Mouse (Mus musculus) cerebellum, adult 2 months (tissue): ENCODE measurements around the gene Olfr178. TPM values are rescaled to one million over a fixed set of nuclear protein-coding genes. Genes with fewer than 3 reads are reported as not detected.

Experiments
- DNase-seq, 2 experiments: peaks; one replicate each; pipeline ENCODE4 v3.0.0; 2021
- H3K27ac ChIP-seq: fragments of 200-500 bp; 2 replicates; pipeline ENCODE4 v1.5.1; 2012; ENCODE audit warnings: low read length, control low read depth, inconsistent platforms; ENCODE audit not compliant: insufficient read depth
- H3K27me3 ChIP-seq: fragments of 200-500 bp; 2 replicates; pipeline ENCODE4 v1.6.1; 2012; ENCODE audit warnings: inconsistent platforms, mild to moderate bottlenecking, low read length, moderate library complexity; ENCODE audit not compliant: control insufficient read depth, insufficient read depth
- H3K4me1 ChIP-seq: fragments of 200-500 bp; 2 replicates; pipeline ENCODE4 v1.6.1; 2011; ENCODE audit warnings: low read length; ENCODE audit not compliant: control insufficient read depth, insufficient read depth
- H3K4me3 ChIP-seq: fragments of 200-500 bp; replicated peaks from 2 replicates; pipeline ENCODE3; 2011; ENCODE audit warnings: mild to moderate bottlenecking, low read depth, low read length, control low read depth; ENCODE audit not compliant: insufficient read depth
- CTCF ChIP-seq: fragments of 200-500 bp; IDR thresholded peaks from 2 replicates; pipeline ENCODE4 v1.5.1; 2011; ENCODE audit warnings: low read depth, mild to moderate bottlenecking, control low read depth, low read length, moderate library complexity, borderline replicate concordance; ENCODE audit not compliant: insufficient read depth
- POLR2A ChIP-seq: fragments of 200-500 bp; IDR thresholded peaks from 2 replicates; pipeline ENCODE4 v1.6.1; 2011; ENCODE audit warnings: low read length, control low read depth, borderline replicate concordance; ENCODE audit not compliant: insufficient read depth
- WGBS: fragments of 180-500 bp; shearing (Covaris S2); methylation state at CpG from one replicate; pipeline ENCODE4 v1.1.7; 2018; 5-methylcytosine and 5-hydroxymethylcytosine counted together
- polyA plus RNA-seq: library from polyadenylated mRNA; depleted of rRNA; stranded (reverse); fragments of >200 nt; gene quantifications from 2 replicates; pipeline ENCODE4 v1.2.3, GENCODE M21; 2012; rRNA removed

Gene Olfr178
- polyA plus RNA-seq: not detected in 2 replicates

GRCm38 (mm10) chr16:58891963-58892362, at the start of gene Olfr178:
TSS of gene Olfr178 (minus strand) at chr16:58892063.
- no peaks in the 10 kb centered on the region for H3K4me1 ChIP-seq
- H3K4me3 ChIP-seq: no peak within 1 kb of the TSS
- TF ChIP-seq POLR2A: no peak
- no peak for TF ChIP-seq CTCF
- DNase-seq: no peak
- H3K27ac ChIP-seq: no peak within 1 kb of the TSS
- 88% methylated on average over 3 of the region's 3 CpGs for WGBS
- no peaks in the 10 kb centered on the region for H3K27me3 ChIP-seq

DNA sequence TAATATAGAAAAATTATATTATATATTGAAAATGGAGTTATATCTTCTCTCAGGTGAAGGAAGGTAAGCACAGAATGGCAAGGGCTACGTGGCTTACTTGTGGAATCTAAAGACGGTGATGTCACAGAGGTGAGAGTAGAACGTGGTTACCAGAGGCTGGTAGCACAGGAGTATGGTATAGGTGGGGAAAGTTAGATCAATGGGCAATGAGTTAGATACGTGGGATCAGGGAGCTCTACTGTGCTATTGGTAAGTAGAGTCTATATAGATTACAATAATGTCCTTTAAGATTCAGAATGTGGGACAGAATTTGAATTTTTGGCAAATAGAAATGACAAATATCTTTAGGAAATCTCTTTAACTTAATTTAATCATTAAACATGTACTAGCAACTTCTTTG, 37.4 kb upstream of the Olfr178 start, which contains the start of gene Olfr180:
Olfr180 (minus strand) TSS at position 101 of the 400 bp plus-strand sequence.
- 74% methylated on average over 4 of the region's 4 CpGs for WGBS
- no peaks in the 10 kb centered on the region for H3K4me1 ChIP-seq
- no peak within 1 kb of the TSS for H3K27ac ChIP-seq
- TF ChIP-seq POLR2A (no peak), CTCF (no peak)
- no peaks in the 10 kb centered on the region for H3K27me3 ChIP-seq
- no peak within 1 kb of the TSS for H3K4me3 ChIP-seq
- DNase-seq: no peak

GRCm38 (mm10) chr16:58928655-58929054, 36.8 kb upstream of the Olfr178 start, which contains the start of gene Olfr181:
TSS of gene Olfr181 (minus strand) at chr16:58928755.
- 42% methylated on average over 1 of the region's 1 CpGs for WGBS
- no peak within 1 kb of the TSS for H3K4me3 ChIP-seq

DNA sequence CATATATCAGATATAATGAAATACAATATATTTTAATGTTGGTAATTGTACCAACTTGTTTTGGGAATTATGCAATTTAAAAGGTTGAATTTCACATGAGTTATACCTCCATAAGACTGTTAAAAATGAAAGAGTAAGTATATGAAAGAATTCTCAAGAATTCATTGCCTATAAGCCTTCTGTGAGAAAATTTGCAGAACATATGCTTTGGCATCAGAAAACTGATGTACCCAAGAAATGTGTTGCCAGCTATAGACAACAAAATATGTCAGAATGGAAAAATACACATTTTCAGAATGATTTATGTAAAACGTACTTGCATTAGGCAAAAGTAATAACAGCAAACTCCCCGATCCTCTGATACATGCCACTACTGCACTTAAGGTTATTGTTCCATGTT, 7.4 kb downstream of the Olfr178 start:
- 94% methylated on average over 2 of the region's 2 CpGs for WGBS

More at GRCm38 (mm10) chr16:58928655-58929054, 36.8 kb upstream of the Olfr178 start, which contains the start of gene Olfr181:
- Histone ChIP-seq H3K27ac (no peak within 1 kb of the TSS), H3K27me3 (no peaks in the 10 kb centered on the region), H3K4me1 (no peaks in the 10 kb centered on the region)
- DNase-seq: no peak
- TF ChIP-seq CTCF: no peak
- no peak for TF ChIP-seq POLR2A

DNA sequence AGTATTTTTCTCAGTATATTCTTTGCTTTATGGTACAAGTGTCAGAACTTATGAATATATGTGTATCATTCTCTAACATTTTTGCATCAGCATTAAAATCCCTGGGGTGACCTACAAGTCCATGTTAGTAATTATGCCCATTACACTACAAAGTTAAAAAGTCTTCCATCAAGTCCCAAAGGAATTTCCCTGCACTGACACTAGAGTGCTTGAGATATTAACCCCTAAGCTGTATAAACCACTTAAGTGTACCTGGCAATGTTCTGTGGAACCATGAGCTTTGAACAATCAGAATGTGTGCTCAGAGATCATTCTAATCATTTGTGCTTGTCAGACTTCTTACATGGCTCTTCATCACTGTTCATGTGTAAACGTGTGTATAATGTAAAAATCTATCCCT, 17.2 kb downstream of the Olfr178 start, which contains the start of gene Olfr177:
Olfr177 (minus strand) TSS at position 101 of the 400 bp plus-strand sequence.
- H3K4me1 ChIP-seq: no peaks in the 10 kb centered on the region
- no peak within 1 kb of the TSS for H3K27ac ChIP-seq
- WGBS: 51% methylated on average over 1 of the region's 1 CpGs
- TF ChIP-seq POLR2A (no peak), CTCF (no peak)
- no peak for DNase-seq
- H3K4me3 ChIP-seq: no peak within 1 kb of the TSS
- no peaks in the 10 kb centered on the region for H3K27me3 ChIP-seq

More for the DNA sequence above, 7.4 kb downstream of the Olfr178 start:
- Histone ChIP-seq H3K4me3 (no peak overlapping the region), H3K27ac (no peak overlapping the region), H3K4me1 (no peaks in the 10 kb centered on the region), H3K27me3 (no peaks in the 10 kb centered on the region)
- TF ChIP-seq CTCF (no peak), POLR2A (no peak)
- DNase-seq: no peak

DNA sequence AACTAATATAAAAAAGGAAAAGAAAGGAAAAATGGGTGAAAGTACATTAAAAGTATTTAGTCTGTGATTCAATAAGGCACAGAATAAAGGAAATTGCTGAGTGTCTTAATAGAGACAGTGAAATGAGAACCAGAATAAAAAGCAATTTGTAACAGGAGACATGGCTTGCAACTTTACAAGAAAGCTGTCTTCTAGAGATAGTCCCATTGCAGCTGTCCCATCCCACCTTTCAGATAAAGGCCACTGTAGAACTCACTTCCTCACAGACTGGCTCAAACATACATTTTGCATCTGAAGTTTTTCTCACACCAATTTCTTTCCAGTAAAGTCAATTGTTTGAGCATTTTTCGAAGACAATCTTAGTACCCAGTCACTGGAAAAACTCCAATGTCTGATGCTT, 30.4 kb downstream of the Olfr178 start:
- TF ChIP-seq CTCF (no peak), POLR2A (no peak)
- 69% methylated on average over 1 of the region's 1 CpGs for WGBS
- H3K4me3 ChIP-seq: no peak overlapping the region
- DNase-seq: no peak
- H3K27me3 ChIP-seq: no peaks in the 10 kb centered on the region
- no peaks in the 10 kb centered on the region for H3K4me1 ChIP-seq
- no peak overlapping the region for H3K27ac ChIP-seq

DNA sequence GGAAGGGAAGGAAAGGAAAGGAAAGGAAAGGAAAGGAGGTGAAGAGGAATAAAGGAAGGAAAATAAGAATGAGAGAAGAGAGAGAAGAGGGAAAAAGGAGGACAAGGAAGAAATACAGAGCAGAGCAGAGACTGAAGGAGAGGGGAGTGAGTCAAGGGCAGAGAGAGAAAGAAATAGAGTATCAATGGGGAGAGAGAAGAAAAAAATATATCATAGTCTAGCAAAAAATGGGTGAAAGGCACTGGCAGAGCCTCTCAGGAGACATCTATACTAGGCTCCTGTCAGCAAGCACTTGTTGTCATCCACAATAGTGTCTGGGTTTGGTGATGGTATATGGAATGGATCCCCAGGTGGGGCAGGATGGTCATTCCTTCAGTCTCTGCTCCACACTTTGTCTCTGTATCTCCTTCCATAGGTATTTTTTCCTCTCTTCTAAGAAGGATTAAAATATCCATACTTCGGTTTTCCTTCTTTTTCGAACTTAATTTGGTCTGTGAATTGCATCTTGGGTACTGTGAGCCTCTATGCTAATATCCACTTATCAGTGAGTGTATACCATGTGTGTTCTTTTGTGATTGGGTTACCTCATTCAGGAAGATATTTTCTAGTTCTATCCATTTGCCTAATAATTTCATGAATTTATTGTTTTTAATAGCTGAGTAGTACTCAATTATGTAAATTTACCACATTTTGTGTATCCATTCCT, 31.7 kb downstream of the Olfr178 start:
- H3K4me1 ChIP-seq: no peaks in the 10 kb centered on the region
- TF ChIP-seq CTCF (no peak), POLR2A (no peak)
- 88% methylated on average over 2 of the region's 2 CpGs for WGBS
- no peak overlapping the region for H3K27ac ChIP-seq
- no peak for DNase-seq
- no peaks in the 10 kb centered on the region for H3K27me3 ChIP-seq
- H3K4me3 ChIP-seq: no peak overlapping the region

Other genes starting within 250 kb of the Olfr178 start
- gene Cpox, start 221.8 kb downstream of the Olfr178 start, polyA plus RNA-seq: 40.9 and 44.4 TPM in 2 replicates
- gene Gpr15, start 173.0 kb downstream of the Olfr178 start, polyA plus RNA-seq: 0.06 TPM in 1 of 2 replicates, not detected in the other
- 134 and 137 TPM in 2 replicates for gene Cldnd1, start 164.2 kb downstream of the Olfr178 start, polyA plus RNA-seq
- not detected in 2 replicates for gene Olfr172, start 128.9 kb downstream of the Olfr178 start, polyA plus RNA-seq
- gene Olfr173, start 91.8 kb downstream of the Olfr178 start, polyA plus RNA-seq: not detected in 2 replicates
- gene Olfr175-ps1, start 65.3 kb downstream of the Olfr178 start, polyA plus RNA-seq: not detected in 2 replicates
- not detected in 2 replicates for gene Olfr177, start 17.3 kb downstream of the Olfr178 start, polyA plus RNA-seq
- not detected in 2 replicates for gene Olfr181, start 36.7 kb upstream of the Olfr178 start, polyA plus RNA-seq
- gene Olfr180, start 37.3 kb upstream of the Olfr178 start, polyA plus RNA-seq: not detected in 2 replicates
- not detected in 2 replicates for gene Olfr183, start 103.3 kb upstream of the Olfr178 start, polyA plus RNA-seq
- not detected in 2 replicates for gene Olfr186, start 138.2 kb upstream of the Olfr178 start, polyA plus RNA-seq
- gene Olfr187, start 147.7 kb upstream of the Olfr178 start, polyA plus RNA-seq: not detected in 2 replicates
- gene Olfr190, start 185.9 kb upstream of the Olfr178 start, polyA plus RNA-seq: not detected in 2 replicates
- not detected in 2 replicates for gene Olfr191, start 197.8 kb upstream of the Olfr178 start, polyA plus RNA-seq
- not detected in 2 replicates for gene Olfr193, start 219.8 kb upstream of the Olfr178 start, polyA plus RNA-seq
- gene Olfr194, start 229.0 kb upstream of the Olfr178 start, polyA plus RNA-seq: not detected in 2 replicates